Mouse (Mus musculus): ENCODE measurements around the gene Hs3st6.
"Not testable (repeated sequence)": the region's sequence is repeated elsewhere in the genome, so short reads cannot be mapped to it uniquely, and the experiment has no call there.

The Hs3st6 gene

DNA sequence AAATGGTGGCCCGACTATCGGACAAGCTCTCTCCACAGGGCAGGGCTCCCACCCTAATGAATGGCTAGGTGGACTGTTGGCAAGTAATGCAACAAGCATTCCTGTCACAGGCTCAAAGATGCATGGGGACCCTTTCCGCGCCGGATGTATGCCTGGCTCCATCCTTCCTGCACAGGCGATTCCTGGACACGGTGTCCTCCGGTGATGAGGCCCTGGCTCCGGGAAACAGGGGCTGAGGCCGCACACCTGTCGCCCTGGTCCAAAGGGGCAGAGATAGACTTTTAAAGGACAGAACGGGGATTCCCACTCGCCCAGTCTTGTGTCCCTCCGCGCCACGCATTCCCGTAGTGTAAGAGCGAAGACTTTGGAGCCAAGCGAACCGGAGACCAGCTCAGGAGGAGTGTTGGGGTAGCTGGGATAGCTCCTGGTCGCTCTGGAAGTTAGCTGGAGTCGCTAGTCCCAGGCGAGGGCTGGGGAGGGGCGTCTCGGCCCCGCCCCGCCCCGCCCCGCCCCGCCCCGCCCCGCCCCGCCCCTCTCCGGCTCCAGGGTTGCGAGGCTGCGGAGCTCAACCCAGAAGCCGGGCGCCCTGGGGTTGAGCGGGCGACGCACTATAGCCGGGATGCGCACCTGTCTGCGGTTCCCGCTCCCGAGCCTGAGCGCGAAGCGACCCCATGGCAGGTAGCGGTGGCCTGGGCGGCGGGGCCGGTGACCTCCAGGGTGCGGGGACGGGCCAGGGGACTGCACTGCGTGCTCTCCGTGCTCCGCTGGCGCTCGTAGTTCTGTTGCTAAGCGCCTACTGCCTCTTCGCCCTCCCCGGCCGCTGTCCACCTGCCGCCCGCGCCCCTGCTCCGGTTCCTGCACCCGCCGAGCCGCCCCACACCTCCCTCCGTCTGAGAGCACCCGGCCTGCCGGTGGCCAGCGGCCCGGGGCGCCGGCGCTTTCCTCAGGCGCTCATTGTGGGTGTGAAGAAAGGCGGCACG, at the start of gene Hs3st6:
Gene Hs3st6, plus strand, starts transcription at position 574 of the 980 bp plus-strand sequence.
- DNase-seq = no peak

DNA sequence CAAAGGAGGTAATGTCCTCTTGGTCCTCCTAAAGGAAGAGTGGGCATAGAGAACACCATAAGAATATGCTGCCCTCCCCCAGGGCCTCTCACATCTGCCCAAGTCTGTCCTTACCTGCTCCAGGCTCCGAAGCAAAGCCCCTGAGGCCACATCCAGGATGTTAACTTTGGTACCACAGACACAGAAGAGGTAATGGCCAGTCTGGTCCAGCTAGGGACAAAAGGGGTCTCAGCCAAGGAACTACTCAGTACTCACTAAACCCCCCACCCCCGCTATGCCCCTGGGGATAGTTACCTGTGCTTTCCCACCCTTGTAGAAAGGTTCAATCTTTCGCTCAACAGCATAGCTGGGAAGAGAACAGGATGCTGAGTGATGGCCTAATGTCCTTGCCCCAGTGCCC, 47.0 kb upstream of the Hs3st6 start:
- DNase-seq = no peak

DNA sequence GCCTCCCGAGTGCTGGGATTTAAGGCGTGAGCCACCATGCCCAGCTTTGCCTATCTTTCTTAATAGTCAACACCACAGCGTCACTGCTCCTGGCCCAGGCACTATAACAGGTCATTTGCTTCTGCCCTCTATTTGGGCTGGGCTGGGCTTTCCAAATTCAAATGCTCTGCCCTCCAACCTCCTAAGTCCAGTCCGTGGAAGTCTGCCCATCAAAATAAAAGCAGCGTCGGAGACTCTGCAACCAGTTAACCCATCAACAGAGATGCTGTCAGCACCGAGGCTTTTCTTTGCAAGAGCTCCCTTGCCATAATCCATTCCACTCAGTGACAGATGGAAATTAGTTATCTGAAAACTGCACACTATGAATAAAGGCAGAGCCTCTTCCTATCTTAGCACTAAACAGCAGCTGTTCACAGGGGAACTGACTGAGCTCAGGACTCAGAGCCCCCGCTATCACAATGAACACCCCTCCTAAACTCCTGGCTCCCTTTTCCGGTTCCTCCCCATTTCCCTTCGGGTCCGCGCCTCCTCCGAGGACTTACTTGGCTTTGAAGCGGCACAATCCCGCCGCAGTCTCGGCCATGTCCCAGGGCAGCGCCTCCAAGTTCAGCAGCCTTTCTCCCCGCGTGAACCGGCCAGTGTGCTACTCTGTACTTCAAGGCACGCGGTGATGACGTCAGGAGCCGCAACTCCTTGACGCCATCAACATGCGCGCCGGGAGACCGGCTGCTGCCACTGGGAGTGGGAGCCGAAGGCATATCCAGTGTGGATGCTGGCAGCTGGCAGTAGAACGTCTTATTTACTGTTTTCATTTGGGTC, 45.6 kb upstream of the Hs3st6 start, which contains the start of gene Tbl3:
Gene Tbl3, minus strand, starts transcription at position 679 of the 819 bp plus-strand sequence.
- DNase-seq = peak; percentile 77 to 84

DNA sequence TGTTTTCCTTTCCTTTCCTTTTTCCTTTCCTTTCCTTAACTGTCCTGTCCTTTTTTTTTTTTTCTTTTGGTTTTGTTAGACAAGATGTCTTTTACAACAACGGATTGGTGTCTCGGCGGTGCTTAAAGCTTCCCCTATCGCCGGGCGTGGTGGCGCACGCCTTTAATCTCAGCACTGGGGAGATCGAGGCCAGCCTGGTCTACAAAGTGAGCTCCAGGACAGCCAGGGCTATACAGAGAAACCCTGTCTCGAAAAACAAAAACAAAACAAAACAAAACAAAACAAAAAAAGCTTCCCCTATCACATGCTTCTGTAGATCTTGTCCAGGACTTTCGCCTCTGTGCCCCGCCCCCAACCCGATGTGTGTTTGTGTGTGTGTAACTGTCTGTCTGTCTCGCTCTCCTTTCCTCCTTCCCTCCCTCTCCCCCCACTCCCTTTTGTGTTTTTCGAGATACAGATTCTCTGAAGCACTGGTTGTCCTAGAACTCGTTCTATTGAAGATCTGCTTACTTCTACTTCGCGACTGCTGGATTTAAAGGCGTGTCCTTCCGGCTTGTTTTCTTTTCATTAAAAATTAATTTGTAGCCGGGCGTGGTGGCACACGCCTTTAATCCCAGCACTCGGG, 44.9 kb upstream of the Hs3st6 start:
- DNase-seq = no peak

DNA sequence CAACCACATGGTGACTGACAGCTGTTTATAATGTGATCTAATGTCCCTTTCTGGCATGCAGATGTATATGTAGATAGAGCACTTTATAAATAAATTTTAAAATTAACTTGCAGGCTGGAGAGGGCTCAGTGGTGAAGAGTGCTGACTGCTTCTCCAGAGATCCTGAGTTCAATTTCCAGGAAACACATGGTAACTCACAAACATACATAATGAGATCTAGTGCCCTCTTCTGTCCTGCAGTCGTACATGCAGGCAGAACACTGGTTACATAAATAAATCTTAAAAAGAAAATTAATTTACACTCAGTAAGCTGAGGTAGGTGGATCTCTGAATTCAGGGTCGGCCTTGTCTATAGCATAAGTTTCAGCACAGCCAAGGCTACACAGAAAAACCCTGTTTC, 44.1 kb upstream of the Hs3st6 start:
- no peak for DNase-seq

DNA sequence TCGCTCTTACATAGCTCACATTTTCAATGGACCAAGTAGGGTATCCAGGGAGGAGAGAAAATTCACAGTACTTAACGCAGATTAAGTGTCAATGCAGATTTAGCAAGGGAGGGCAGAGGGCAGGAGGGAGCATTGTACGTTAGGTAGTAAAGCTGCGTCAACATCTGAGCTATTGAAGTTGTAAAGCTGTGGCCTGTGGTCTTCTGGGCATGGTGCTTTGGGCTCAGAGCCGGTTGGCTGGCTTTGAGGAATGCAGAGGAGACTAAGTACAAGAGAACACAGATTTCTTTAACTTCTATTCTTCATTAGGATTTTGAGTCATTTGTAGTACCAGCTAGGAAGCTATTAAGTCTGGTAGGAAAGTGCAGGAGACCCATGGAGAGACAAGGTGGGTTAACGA, 37.2 kb upstream of the Hs3st6 start:
- no peak for DNase-seq

DNA sequence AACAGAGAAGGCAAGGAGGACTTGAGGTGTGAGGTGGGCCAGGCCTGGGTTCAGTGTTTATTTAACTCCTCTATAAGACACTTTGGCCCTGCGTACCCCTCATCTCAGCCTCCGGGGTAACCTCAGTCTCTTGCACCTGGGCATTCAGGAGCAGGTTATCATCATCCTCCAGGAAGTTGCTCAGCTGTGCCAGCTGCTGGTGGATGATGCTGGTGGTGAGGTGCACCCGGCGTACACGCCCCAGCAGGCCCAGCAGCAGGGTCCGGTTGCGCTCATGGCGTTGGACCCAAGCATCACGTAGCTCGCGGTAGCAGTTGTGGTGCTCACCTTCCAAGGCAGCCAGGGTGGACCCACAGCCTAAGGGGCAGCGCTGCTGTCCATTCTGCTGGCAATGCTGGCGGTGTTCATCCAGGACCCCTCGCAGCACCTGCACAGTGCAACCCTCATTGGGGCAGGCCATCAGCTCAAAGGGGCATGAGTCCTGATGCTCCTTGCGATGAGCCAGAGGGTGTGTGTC, 36.6 kb upstream of the Hs3st6 start:
- DNase-seq = no peak

DNA sequence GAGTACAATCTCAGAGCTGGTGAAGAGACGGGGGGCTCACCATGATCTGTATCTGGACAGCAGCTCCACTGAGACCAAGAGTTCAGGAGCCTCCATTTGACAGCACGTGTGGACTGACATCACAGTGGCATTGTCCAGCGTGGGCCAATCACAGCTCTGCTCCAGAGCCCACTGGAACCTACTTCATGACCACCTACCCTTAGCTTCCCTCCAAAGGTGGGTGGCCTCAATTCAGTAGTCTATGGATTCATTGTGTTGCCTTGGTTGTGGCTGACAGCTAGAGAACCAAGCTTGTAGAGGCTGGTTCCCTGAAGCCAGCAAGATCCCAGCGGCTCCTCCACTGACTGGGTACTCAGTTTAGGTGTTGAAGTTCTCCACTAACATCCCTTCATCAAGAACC, 34.8 kb upstream of the Hs3st6 start, which contains the start of the genes Rnf151 and Rps2:
Gene Rnf151, minus strand, starts transcription at position 121 of the 400 bp plus-strand sequence.
Gene Rps2, plus strand, starts transcription at position 174 of the 400 bp plus-strand sequence.
- no peak for DNase-seq

DNA sequence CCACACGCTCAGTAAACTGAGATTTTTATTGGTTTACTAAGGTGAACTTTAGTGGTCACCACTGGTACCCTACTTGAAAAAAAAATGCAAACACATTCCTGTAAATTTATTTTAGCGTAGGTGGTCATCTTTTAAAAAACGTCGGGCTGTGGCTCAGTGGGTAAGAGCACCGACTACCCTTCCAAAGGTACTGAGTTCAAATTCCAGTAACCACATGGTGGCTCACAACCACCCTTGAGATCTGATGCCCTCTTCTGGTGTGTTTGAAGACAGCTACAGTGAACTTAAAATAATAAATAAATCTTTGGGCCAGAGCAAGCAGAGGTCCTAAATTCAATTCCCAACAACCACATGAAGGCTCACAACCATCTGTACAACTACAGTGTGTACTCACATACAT, 33.9 kb upstream of the Hs3st6 start:
- DNase-seq = not testable (repeated sequence)

DNA sequence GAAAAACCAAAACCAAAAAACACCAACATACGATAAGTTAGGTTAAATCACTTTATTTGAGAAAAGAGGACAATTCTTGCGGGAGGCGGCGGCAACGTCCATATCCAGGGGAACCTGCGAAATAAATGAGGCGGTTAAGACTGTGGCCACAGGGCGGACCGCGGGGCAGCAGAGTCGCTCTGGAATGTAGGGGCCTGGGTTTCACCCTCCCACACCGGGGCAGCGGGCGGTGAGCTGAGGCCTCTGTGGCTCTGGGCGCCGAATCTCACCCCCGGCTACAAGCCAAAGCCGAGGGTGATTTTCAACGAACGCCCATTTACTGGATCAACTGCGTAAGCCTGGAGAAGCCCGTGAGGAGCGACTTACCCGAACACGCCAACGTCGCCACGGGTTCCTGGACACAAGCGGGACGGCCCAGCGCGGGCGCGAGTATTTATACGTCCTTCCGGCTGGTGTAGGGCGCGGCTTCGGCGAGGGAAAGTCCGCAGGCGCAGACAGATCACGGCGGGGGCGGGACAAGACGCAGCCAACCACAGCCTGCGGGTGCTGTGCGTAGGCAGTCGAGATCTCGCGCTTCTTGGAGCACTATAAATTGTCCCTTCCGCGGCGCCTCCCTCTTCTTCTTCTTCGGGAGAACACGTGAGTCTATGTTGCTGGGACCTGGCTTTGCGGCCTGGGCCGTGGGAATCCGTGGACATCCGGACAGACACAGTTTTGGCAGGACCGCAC, 33.1 kb upstream of the Hs3st6 start:
- DNase-seq = peak; percentile 96 to 97

DNA sequence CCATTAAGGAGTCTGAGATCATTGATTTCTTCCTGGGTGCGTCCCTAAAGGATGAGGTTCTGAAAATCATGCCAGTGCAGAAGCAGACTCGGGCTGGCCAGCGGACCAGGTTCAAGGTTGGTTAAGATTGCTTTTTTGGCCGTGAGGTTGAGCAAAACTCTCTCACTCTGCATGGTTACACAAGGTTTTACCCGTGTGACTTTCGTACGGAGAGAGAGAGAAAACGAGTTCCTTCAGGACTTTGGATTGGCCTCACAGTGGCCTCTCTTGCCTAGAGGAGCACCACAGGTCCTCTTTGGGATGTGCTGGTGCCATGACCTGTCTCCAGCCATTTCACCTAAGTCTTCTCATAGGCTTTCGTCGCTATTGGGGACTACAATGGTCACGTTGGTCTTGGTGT, 32.2 kb upstream of the Hs3st6 start:
- not testable (repeated sequence) for DNase-seq

DNA sequence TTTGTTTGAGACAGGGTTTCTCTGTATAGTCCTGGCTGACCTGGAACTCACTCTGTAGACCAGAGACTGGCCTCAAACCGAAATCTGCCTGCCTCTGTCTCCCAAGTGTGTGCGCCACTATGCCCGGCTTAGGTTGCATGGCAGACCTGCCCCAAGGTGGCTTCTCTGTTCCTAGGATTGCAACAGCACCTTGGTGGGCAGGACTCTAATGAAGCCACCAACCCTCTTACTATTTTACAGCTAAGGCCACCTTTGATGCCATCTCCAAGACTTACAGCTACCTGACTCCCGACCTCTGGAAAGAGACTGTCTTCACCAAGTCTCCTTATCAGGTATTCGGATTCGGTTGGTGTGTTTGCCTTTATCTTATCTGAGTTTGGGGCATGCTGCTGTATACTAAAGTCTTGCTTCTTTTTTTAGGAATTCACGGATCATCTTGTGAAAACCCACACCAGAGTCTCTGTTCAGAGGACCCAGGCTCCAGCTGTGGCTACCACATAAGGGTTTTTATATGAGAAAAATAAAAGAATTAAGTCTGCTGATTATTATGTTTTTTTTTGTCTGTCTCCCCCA, 31.3 kb upstream of the Hs3st6 start:
- DNase-seq = not testable (repeated sequence)

DNA sequence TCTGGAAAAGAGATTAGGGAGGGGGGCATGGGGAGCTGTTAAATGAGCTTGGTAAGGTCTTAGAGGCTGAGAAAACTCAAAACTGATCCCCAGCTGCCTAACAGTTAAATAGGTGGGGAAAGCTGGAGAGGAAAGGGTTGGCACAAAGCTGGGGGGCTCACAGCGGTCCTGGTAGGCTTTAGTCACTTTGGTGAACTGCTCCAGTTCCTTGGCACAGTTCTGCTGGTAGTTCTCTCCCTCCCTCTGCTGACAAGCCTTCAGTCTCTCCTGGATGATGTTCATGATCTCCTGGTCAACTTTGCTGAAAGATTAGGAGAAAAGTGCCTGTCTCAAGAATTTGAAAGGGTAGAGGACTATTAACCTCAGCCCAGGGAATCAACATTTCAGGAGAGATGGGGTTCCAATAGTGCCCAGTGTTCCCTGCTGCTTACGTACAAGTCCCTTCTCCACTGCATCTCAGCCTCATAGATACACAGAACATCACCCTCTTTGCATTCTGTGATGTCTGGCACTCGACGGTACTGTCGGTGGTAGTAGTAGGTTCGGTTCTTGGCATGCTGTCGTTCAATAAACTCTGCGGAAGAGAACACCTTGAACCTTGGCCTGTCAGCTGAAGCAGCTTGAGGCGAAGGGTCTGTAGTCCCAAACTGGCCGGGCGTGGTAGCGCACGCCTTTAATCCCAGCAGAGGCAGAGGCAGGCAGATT, 30.4 kb upstream of the Hs3st6 start:
- no peak for DNase-seq

DNA sequence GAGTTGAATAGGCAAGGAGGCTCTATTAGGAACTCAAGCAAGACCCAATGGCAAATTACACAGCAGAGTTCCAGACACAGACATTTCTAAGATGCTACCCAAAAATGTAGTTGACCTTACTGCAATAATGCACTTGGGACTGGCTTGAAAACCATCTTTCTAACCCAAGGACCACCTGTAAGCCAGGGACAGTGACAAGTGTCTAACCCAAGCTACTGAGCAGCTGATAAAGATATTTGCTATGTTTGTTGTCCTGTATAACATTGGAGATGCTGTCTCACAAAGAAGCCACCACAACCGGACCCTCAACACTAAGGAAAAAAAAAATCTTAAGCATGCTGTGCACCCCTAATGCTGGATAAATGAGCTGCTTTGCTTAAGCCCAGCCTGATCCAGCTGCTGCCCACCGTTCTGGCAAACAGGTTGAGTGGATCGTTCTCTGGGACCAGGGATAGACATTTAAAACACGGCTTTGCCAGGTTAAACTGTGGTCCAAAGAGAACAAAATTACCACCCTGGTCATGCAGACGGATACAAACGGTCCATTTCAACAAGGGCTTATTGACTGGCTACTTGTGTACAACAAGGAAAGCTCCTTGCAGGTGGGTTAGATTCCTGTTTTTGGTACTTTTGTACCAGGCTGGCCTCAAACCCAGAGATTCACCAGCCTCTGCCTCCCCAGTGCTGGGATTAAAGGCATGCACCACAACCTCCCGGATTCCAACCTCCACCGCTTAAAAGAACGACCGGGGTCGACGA, 29.5 kb upstream of the Hs3st6 start:
- no peak for DNase-seq

DNA sequence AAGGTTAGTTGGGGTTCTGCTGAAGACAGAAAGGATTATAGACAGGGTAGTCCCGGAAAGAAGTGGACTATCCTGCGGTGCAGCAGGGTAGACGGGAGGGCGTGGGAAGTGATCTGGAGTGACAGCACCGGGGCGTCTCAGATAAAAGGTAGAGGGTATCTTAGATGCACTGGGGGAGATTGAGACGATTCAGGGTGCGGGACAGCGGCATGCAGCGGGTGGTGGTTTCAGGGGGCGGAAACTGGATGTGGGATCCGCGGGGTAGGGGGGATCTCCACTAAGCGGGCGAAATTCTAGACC, 29.0 kb upstream of the Hs3st6 start:
- DNase-seq = no peak

DNA sequence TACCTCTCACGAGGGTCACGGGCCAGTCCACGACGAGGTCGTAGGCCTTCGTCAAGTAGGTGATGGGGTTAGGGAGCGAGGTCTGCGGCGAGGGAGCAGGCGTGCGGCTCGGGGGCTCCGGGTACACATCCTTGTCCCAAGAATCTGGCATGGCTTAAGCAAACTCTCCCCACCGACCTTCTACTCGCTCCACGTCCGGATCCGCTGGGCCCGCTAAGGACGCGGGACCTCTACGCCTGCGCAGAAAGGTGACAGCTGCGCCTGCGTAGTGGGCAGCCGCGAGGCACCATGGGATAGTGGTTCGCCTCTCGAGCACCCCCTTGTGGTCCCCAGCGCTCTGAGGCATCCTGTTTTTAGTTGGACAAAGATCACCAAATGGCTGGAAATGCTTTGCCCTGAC, 28.6 kb upstream of the Hs3st6 start, which contains the start of gene Ndufb10:
Gene Ndufb10, minus strand, starts transcription at position 295 of the 400 bp plus-strand sequence.
- peak; percentile 85 to 87 for DNase-seq

DNA sequence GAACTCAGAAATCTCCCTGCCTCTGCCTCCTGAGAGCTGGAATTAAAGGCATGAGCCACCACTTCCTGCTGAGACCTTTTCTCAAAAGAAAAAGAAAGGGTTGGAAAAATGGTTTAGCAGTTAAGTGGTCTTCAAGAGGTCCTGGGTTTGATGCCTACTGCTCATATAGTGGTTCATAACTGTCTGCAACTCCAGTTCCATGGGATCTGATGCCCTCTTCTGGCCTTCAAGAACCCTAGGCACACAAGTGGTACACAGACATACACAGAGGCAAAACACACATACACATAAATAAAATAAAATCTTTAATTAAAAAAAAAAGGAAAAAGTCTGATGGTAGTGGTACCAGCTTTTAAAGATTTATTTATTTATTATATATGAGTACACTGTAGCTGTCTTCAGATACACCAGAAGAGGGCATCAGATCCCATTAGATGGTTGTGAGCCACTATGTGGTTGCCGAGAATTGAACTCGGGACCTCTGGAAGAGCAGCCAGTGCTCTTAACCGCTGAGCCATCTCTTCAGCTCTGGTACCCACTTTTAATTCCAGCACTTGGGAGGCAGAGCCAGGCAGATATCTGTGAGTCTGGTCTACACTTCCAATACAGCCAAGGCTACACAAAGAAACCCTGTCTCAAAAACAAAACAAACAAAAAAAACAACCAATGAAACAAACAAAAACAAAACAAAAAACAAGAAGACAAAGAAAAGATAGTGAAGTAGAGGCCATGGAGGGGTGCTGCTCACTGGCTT, 27.0 kb upstream of the Hs3st6 start:
- no peak for DNase-seq

DNA sequence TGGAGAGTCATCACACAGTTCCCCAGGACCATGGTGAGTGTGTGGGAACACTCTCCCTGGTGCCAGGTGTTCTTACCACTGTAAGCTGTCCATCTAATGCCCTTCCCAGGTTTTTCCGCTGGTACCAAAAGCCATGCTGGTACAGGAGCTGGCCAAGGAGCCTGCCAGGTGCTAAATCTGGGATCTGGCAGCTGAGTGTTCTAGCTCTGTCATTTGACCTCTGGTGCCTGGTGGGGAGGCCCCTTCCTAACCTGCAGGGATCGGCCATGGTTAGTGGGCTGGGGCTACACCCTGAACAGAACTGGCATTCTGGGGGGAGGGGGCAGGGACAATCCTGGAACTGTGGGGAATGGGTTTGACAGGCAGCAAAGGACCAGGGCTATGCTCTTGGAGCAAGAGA, 25.2 kb upstream of the Hs3st6 start, which contains the start of gene Rpl3l:
Gene Rpl3l, plus strand, starts transcription at position 203 of the 400 bp plus-strand sequence.
- DNase-seq = no peak

DNA sequence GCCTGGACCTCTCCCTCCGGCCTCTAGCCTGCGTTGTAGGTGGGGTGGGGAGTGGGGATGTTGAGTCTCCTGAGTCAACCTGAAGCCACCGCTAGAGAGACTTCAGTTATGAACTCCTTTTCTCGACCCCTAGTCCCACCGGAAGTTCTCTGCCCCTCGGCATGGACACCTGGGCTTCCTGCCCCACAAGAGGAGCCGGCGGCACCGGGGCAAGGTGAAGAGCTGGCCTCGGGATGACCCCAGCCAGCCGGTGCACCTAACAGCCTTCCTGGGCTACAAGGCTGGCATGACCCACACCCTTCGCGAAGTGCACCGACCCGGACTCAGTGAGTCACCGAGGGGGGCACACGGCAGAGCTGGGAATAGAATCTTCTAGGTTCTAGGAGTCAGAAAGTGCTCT, 24.6 kb upstream of the Hs3st6 start:
- no peak for DNase-seq

All from thymus, adult 18-20 months (tissue).